Mouse (Mus musculus) adrenal gland, postnatal 25 days (tissue): ENCODE measurements at regions not wholly inside any gene's neighbourhood (a gene's known extent, or its start where the extent isn't known, plus 50 kb on each side); places are given as distances from the start of the nearest gene placed in this dataset.

Source experiments
- DNase-seq: peaks from one replicate; pipeline ENCODE4 v3.0.0; 2021; ENCODE audit warnings: mixed read lengths

DNA sequence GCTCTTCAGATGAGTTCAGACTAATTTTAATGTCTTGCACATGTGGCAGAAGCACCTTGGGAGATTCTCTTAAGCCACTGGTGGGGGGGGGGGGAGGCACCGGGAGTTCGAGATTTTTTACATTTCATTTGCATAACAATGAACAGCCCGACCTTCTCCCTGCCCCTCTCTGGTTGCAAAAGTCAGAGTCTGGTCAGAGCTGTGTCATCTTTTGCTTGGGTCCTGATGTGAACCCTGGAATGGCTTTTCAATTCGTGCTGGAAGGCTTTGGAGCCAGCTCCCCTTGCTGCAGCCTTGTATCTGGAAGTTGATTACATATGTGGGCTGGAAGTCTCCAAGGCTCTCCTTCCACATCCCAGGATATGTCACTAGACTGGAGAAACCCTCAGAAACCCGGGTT is 365.7 kb upstream of the Tbx3 start:
- no peak for DNase-seq

DNA sequence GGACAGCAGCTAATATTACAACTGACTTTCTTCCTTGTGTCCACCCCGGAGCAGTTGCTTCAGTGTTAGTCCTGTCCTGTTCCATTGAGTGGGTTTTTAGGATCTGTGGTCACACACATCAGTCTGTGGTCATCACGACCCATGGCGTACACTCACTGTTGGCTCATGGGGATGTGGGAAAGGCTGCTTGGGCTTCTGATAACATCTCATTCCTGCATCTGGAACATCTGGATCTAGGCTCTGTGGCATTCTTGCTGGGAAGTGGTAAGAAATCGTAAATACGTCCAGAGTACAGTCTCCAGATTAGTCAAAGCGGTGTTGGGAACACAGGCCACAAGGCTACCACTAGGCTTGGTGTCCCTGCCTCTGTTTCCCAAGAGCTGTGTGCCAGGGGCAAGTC is 362.7 kb upstream of the Tbx3 start:
- DNase-seq: no peak

DNA sequence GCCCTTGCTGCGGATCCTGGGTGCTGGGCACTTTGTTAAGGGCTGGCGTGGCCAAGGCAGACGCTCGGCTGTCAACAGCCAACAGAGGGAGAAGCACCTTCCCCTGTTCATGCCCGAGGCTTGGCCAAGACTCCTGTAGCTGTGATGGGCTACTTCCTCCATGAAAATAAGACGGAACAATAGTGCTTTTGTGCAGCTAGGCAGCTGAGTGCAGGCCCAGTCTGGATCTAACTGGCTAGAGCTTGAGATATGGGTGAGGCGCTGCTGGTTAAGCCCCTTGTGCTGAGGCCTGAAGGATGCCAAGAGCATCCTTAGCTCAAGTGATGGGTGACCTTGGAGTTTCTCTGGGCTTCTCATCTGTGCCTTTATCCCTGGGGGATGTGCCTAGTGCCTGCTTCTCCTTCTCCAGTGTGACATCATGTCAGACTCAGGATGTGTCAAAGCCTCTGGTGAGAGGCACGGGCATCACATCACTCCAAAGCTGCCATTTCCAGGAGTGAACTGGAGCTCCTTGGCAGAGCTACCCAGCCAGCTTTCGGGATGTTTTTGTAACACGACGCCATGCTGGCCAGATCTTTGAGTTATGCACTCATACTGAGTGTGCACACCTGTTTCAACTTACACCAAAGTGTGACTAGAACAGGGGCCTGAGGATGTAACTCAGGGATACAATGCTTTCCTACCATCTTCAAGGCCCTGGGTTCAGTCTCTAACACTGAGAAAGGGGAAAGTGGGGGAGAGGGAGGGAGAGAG is 360.1 kb upstream of the Tbx3 start:
- DNase-seq: no peak

DNA sequence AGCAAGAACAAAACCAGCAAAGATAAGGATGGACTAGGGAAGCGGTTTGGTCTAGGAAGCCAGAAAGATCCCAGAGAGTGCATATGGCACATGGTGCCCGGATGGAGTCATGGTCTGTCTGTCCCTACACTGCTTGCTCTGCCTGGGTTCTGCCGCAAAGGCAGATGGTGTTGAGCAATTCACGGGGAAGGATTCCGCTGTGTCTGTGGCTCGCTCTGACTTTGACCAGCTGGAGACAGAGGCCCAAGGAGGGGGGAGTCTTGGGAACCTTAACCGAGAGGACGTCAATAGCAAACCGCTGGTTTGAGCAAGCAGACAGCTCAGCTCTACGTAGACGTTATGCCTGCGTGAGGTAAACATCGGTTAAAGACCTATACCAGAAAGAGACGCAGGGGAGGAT is 357.7 kb upstream of the Tbx3 start:
- DNase-seq: no peak

DNA sequence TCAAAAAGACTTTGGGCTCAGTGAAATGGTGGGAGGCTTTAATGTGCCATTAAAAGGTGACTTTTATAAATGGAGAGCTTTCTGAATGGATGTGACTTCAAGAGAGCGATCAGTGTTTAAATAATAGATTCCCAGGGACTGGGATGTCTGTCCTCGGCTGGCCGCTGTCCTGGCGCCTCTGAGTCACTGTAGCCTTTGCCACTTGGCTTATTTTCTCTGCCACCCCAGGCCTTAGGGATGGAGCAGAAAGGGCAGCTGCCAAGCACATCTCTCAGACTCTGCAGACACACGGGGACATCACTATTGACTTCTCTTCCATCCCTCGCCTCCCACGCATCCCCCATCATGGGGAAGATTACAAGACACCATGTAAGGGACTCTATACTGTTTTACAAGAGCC is 355.3 kb upstream of the Tbx3 start:
- DNase-seq: peak; percentile 56

DNA sequence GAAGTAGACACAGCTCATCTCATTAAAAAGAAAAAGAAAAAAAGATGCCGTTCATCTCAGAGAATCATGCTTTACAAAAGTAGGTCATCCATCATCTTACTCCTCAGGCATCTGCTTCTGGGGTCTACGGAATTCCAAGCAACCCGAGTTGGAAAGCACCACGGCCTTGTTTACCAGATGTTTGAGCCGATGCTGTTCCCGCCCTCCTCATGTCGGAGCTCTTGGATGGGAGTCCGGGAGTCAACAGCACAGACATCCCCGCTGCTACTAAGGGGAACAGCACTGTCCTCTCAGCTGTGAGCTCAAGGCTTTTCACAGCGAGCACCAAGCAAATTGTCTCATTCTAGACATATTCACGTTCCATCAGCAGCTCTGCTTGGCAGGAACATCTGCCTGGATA is 352.9 kb upstream of the Tbx3 start:
- DNase-seq: no peak

- no peak for DNase-seq
Observed at GRCm38 (mm10) chr5:119321368-119322144, 348.9 kb upstream of the Tbx3 start.

DNA sequence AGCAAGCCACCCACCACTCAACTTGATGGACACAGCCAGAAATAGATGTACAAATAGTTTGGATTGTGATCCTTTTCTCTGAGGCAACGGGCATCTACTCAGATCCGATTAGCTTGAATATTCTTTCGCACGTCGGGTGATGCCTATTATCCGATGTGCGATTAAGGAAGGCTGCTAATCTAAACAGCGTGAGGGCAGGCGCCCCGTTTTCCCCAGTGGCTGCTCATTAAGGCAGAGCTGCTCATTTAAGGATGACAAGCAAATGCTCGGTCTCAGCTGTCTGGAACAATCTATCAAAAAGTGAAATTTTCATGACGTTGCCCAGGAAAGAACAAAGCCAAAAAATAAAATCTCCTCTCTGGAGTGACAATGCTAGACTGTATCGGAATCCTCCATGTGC is 348.1 kb upstream of the Tbx3 start:
- no peak for DNase-seq

DNA sequence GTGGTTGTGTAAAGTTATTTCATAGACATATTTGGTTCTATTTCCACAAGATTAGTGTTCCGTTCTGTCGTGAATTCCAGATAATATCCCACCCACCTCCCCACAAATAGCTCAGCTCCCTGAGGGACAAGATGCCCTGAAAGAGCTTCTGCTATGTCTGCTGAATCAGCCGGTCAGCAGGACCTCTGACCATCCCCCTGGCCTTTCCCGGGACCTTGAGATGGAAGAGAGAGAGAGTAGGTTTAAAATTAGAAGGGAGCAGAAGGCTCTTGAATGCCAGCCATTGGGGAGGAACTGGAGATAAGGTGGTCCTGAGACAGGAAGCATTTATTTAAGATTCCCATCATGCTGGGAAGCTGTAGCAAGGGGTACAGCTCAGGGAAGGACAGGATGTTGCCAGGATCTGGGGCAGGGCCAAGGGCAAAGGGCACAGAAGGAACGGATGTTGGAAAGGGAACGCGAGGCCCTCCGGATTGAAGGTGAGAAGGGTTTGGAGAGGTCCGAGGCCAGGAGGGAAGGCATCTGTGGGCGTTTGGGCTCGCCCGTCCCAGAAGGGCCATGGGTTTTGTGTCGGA is 344.7 kb upstream of the Tbx3 start:
- DNase-seq: peak; percentile 63

GRCm38 (mm10) chr5:119326895-119327294 is 343.6 kb upstream of the Tbx3 start:
- no peak for DNase-seq

DNA sequence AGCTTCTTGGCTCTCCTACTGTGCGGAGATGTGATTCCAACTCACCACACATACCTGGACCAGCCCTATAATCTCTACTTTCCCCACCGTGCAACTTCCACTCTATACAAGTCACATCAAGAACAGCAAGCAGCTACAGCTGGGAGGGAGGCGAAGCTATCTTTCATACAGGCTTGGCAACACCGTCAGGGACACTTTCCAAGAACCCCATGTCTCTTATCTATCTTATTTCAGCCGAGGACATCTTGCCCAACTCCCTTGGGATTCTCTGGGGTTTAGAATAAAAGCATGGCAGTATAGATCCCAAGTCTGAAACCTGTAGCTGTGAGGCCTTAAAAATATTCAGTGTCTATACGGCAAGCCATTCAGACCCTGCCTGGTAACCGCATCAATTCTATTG is 341.5 kb upstream of the Tbx3 start:
- no peak for DNase-seq

DNA sequence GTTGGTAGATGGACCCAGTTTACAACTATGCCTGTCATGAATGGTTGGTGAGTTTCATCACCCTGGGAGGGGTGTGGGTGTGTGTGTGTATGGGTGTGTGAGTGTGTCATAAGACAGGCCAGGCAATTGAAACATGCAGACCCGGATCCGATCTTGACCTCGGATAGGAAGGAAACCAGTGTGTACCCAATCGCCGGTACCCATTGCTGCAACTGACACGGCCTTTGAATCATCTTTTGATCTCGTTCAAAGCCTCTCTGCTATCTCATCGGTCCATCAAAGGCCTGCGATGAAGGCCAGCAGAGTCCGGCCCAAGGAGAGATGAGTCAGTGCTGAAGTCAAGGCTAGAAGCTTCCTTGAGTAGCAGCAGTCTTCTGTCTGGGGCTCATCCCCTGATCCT is 341.1 kb upstream of the Tbx3 start:
- peak; percentile 61 for DNase-seq

DNA sequence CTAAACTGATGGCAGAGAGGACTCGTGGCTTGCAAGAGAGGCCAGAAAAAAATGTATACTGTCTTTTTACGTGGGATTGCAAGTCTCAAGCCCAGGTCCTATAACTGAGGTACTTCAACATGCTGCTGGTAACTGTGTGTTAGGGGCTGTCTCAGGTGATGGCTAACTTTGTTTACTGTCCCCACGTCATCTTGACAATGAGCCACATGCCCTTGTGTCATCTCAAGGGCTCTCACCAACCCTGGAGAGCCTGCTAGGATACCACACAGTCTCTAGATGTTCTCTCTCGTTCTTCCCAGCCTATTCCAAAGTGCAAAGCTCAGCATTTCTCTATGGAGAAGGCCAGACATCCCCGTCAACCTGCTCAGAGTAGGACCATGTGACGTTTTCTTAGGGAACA is 340.6 kb upstream of the Tbx3 start:
- DNase-seq: no peak

- peak; percentile 89 for DNase-seq
Observed at GRCm38 (mm10) chr5:119331461-119331860, 339.0 kb upstream of the Tbx3 start.

GRCm38 (mm10) chr5:119332621-119333020 is 337.8 kb upstream of the Tbx3 start:
- DNase-seq: peak; percentile 62

- DNase-seq: no peak
Observed at GRCm38 (mm10) chr5:119335211-119335610, 335.3 kb upstream of the Tbx3 start.

- no peak for DNase-seq
Observed at GRCm38 (mm10) chr5:119335979-119336378, 334.5 kb upstream of the Tbx3 start.

- no peak for DNase-seq
Observed at GRCm38 (mm10) chr5:119337739-119338138, 332.7 kb upstream of the Tbx3 start.

DNA sequence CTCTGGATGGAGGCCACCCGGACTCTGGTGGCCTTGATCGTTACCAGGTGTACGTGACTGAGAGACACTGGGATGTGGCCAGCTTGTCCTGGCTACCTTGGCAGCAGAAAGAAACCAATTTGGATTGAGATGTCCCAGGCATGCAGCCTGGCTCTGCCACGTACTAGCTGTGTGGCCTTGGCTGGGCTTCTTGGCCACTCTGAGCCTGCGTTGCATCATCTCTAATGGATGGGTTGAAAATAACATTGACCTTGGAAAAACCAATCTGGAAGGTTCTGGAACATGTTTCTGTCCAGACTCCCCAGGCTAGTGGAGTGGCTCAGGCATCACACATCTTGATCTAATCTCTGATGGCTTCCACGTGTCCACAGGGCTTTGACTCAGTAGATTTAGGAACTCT is 331.8 kb upstream of the Tbx3 start:
- DNase-seq: no peak

DNA sequence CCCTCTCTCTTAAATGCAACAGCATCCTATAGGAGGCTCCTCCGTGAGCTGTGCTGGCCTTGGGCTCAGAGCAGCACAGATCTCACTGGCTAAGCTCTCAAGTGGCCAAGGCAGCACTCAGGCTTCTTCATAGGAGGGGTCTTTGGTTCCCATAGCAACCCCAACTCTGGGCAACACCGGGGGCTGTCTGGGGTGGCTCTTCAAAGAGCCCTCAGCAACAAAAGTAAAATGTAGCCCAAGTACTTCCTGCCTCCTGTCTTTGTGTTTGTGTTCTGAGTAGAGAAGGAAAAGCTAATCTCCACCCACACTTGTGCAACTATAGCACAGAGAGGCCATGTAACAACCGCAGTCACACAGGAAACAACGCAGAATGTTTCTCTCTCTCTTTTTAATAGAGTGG is 322.2 kb upstream of the Tbx3 start:
- DNase-seq: no peak

DNA sequence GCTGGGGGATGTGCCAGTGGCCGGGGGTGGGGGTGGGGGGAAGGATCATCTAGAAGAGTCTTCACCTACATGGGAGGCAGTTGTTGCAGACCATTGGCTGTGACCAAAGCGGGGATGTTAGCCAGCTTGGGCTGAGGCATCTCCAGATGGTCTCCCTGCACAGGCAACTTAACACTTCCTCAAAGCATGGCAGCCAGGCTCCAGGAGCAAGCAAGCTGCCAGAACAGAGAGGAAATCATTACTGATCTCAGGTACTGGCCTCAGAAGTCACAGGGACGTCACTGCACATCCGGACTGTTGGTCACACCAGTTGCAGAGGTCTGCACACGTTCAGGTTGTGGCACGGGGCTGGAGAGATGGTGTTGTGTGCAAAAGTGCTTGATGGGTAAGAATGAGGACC is 321.1 kb upstream of the Tbx3 start:
- DNase-seq: no peak

- DNase-seq: no peak
Observed at GRCm38 (mm10) chr5:119350325-119350915, 320.0 kb upstream of the Tbx3 start.

DNA sequence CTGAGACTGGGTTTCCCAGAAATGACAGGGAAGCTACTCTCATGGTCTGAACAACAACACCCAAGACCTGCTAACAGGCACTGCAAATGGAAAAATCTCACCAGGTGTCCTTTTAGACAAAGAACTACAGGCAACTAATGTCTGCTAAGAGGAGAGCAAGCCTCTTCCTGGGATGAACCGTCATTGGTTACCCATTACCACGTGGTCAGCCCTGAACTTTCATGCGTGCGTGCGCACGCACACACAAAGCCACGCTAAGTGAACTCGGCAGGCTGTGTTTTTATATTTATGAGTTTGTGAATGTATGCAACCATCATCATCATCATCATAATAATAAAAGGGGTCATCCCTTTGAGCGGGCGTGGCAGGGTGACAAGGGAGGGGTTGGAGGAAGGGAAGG is 315.0 kb upstream of the Tbx3 start:
- no peak for DNase-seq
